Mouse (Mus musculus) C3H10T1/2 (cell line): ENCODE results near the gene Hoxb9. TPM values are rescaled to one million over a fixed set of nuclear protein-coding genes. Genes with fewer than 3 reads are reported as not detected.

Experiments used
- polyA plus RNA-seq, 2 experiments: library from polyadenylated mRNA; unstranded; fragments of >200 nt; fragmentation: generic; extraction: Trizol; gene quantifications; one replicate each; pipeline ENCODE4 v1.2.1; 2012; ENCODE audit warnings: missing spikeins in 2 of 2

The Hoxb9 gene
- not detected for polyA plus RNA-seq

GRCm38 (mm10) chr11:96270996-96271540 is at the start of gene Hoxb9:
Gene Hoxb9, plus strand, starts transcription at chr11:96271457.

GRCm38 (mm10) chr11:96281855-96282570 is 10.8 kb downstream of the Hoxb9 start, which contains the start of gene Hoxb8:
Gene Hoxb8, plus strand, starts transcription at chr11:96281905.

GRCm38 (mm10) chr11:96285771-96286738 is 14.8 kb downstream of the Hoxb9 start, which contains the start of gene Hoxb7:
Gene Hoxb7, plus strand, starts transcription at chr11:96286623.

GRCm38 (mm10) chr11:96291681-96292564 is 20.7 kb downstream of the Hoxb9 start, which contains the start of gene Hoxb6:
Gene Hoxb6, plus strand, starts transcription at chr11:96292476.

GRCm38 (mm10) chr11:96303151-96304099 is 32.2 kb downstream of the Hoxb9 start, which contains the start of gene Hoxb5:
Gene Hoxb5, plus strand, starts transcription at chr11:96303336.

GRCm38 (mm10) chr11:96317608-96318367 is 46.5 kb downstream of the Hoxb9 start, which contains the start of gene Hoxb4:
Gene Hoxb4, plus strand, starts transcription at chr11:96318267.

GRCm38 (mm10) chr11:96323154-96323553 is 51.9 kb downstream of the Hoxb9 start, which contains the start of gene Hoxb3:
Gene Hoxb3, plus strand, starts transcription at chr11:96323326.

Other genes starting within 250 kb of the Hoxb9 start
- under 1 TPM in 1 of 2 experiments, not detected in 1; 0.44 TPM for gene Gip, start 246.9 kb upstream of the Hoxb9 start, polyA plus RNA-seq
- gene Snf8, start 236.6 kb upstream of the Hoxb9 start, polyA plus RNA-seq: 100 to 1,000 TPM; 167 to 278 TPM
- 10 to 100 TPM; 50.3 to 83.2 TPM for gene Ube2z, start 206.1 kb upstream of the Hoxb9 start, polyA plus RNA-seq
- 1,000 to 10,000 TPM in 1 of 2 experiments, 100 to 1,000 TPM in 1; 623 to 1,824 TPM for gene Atp5g1, start 195.8 kb upstream of the Hoxb9 start, polyA plus RNA-seq
- under 1 TPM in 1 of 2 experiments, not detected in 1; 0.07 TPM for gene Calcoco2, start 159.5 kb upstream of the Hoxb9 start, polyA plus RNA-seq
- under 1 TPM in 1 of 2 experiments, not detected in 1; 0.17 TPM for gene Ttll6, start 137.7 kb upstream of the Hoxb9 start, polyA plus RNA-seq
- gene Hoxb13, start 77.1 kb upstream of the Hoxb9 start, polyA plus RNA-seq: under 1 TPM in 1 of 2 experiments, not detected in 1; 0.02 TPM
- not detected for gene Hoxb8, start 10.4 kb downstream of the Hoxb9 start, polyA plus RNA-seq
- not detected for gene Hoxb7, start 15.2 kb downstream of the Hoxb9 start, polyA plus RNA-seq
- gene Hoxb6, start 21.0 kb downstream of the Hoxb9 start, polyA plus RNA-seq: not detected
- under 1 TPM; 0.01 to 0.04 TPM for gene Hoxb5, start 31.9 kb downstream of the Hoxb9 start, polyA plus RNA-seq
- gene Hoxb4, start 46.8 kb downstream of the Hoxb9 start, polyA plus RNA-seq: not detected
- under 1 TPM in 1 of 2 experiments, not detected in 1; 0.06 TPM for gene Hoxb3, start 51.9 kb downstream of the Hoxb9 start, polyA plus RNA-seq
- gene Hoxb2, start 79.1 kb downstream of the Hoxb9 start, polyA plus RNA-seq: not detected
- not detected for gene Hoxb1, start 94.3 kb downstream of the Hoxb9 start, polyA plus RNA-seq
- gene Skap1, start 193.1 kb downstream of the Hoxb9 start, polyA plus RNA-seq: under 1 TPM; 0.06 to 0.07 TPM